Mouse (Mus musculus): Measurements from ENCODE around the gene Ms4a6b.
"Not testable (repeated sequence)": the region's sequence is repeated elsewhere in the genome, so short reads cannot be mapped to it uniquely, and the experiment has no call there.

Ms4a6b gene

DNA sequence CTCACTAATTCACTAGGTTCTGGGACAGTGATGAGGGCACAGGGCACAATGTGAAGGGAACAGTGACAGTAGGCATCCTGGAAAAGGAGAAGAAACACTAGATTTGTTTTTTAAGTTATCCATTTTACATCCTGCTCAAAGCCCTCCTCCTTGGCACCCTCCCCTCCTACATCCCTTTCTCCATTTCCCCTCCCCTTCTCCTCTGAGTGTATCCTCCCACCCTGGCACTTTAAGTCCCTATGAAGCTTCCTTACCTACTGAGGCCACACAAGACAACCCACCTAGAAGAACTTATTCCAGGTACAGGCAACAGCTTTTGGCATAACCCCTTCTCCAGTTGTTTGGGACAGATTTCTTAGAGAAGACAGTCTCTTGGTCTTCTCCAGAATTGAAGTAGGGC is at the start of gene Ms4a6b:
Gene Ms4a6b, plus strand, starts transcription at position 267 of the 400 bp plus-strand sequence.
- DNase-seq, result no peak

DNA sequence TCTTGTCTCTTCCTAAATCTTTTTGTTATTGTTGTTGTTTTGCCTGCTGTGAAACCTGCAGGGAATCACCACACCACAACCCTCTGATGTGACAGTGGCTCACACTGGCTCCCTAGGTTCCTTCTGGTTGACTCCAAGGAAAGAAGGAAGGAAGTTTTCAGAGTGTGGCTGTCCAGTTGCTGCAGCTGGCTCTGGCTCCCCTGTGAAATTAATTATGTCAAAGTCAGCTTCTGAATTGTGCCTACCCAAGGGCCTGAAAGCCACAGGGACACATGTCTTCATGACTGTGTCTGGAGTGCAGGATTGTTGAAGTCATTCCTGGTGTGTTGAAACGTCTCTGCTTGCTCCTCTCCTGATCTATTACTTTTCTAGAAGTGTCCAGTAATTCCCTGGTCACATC is 48.0 kb upstream of the Ms4a6b start:
- not testable (repeated sequence) for DNase-seq

DNA sequence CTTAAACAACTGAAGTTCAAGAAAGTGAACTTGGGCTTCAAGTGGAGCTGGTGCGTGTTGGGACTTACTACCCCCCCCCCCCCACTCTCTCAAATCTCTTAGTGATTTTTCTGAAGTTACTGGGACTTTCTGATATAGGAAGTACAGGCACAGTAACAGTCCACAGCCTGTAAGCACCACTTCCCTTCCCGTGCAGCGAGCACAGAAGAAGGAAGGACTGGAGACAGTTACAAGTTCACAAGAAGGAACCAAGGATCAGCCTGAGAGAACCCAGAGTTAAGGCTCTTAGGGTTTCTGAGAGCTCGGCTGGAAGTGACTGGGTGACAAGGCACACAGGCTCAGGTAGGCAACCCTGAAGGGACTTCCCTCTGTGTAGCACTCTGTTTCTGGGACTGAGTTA is 47.1 kb upstream of the Ms4a6b start, which contains the start of gene Ms4a6c:
Gene Ms4a6c, plus strand, starts transcription at position 152 of the 400 bp plus-strand sequence.
- not testable (repeated sequence) for DNase-seq

DNA sequence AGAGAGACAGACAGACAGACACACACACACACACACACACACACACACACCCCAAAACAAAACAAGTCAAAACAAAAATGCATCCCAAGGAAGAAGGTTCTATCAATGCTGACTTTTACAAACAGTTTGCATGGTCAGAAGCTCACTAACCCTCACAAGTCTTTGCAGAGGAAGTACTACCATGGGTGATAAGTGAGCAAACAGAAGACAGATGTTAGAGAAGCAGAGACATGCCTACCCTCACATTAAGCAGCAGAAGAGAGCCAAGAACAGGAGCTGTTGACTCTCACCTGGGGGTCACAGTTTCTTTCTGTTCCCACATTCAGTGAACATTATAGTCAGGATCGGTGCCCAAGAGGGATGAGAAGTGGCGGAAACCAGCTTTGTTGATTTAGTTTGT is 36.6 kb upstream of the Ms4a6b start:
- no peak for DNase-seq

DNA sequence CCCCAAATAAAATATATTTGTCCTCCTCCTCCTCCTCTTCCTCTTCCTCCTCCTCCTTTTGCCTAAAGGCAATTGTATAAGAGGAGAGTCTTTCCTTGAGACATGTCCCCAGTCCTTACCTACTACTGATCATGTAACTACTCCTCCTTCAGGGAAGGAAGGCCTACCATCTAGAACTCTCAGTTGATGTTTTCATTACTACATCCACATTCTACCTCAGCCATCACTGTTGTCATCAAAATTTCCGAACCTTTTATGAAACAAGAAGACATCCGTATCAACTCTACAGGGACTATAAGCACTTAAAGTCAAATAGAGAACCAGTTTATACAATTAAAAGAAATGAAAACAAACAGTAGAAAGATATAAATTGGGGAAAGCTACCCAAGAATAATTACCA is 33.6 kb upstream of the Ms4a6b start:
- no peak for DNase-seq

DNA sequence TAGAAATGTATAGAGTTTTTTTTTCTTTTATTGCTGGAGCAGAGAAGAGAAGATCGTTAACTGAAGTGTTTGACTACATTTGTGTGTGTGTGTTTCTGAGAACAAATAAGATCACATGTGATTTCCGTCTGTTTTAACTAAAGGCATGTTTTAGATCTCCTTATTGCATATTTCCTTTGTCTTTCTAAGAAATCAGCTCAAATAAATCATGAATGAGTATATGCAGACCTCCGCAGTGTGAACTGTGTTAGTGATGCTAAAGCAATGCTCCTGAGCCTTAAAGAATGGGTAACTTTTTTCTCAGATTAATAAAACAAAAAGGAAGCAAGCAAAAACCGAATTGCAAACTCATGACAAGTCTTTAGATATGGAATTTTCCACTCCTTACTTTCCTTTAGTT is 32.4 kb upstream of the Ms4a6b start:
- DNase-seq, result no peak

DNA sequence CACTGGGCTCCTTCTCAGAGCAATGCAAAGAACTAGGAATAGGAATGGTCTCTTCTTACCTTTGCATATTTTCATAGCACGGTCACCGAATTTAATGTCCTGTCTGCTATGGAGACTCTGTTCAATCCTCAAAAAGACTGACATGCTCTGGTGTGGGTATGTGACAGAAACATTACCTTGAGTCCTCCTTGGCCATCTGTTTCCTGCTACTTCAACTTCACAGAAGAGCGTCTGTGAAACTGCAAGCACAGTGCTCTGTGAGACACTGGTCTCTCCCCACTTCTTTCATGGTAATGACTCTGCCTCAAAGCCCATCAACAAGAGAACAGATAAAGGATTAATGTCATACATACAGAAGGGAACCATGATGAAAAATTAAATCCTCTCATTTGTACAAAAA is 31.9 kb upstream of the Ms4a6b start:
- DNase-seq, result no peak

DNA sequence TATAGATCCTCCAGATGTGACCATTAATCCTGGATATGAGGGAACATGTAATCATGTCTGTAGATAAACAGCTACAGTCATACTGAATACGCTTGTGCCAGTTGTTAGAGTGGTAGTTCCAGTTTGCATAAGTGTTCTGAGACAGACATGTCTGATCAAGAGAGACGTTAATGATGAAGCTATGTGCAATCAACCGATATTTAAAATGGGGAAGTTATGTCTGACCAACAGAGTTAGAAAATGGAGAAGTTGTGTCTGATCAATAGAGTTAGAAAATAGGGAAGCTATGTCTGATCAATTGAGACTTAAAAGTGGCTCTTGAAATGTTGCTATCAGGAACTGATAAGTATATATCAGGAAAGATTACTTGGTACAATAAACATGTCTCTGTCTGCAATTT is 31.0 kb upstream of the Ms4a6b start:
- DNase-seq, result no peak

DNA sequence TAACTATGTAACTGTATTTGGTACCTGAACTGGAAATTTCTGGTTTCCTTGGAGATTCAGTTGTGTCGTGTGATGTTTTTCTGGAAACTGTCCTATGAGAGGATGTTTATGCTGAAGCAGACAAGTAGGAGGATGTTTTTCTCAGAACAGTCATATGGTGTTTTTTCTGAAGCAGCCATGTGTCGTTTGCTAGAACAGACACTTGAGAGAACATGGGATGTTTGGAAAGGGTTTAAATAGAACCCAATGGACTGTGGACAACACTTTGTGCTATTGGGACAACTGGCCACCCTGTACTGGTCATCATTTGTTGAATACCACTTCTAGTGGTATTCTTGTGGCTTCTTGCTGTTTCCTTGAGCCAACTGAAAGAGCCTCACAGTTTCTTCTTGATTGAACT is 30.6 kb upstream of the Ms4a6b start, which contains the start of gene Gm8369:
Gene Gm8369, plus strand, starts transcription at position 193 of the 400 bp plus-strand sequence.
- DNase-seq, result no peak

DNA sequence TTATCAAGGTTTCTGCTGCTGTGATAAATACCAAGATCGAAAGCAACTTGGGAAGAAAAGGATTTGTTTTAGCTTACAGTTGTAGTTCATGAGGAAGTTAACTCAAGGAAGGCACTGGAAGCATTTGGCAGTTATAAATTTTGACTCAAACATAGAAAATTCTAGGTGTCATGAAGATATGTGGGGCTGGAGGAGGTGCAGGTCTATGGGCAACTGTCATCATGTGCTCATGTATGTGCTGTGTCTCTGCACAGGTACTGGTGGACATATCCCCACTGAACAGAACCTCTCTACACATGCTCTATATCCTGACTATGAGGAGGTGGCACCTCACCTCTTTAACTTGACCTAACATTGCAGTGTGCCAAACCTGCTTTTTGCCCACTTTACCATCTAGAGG is 29.7 kb upstream of the Ms4a6b start:
- no peak for DNase-seq

DNA sequence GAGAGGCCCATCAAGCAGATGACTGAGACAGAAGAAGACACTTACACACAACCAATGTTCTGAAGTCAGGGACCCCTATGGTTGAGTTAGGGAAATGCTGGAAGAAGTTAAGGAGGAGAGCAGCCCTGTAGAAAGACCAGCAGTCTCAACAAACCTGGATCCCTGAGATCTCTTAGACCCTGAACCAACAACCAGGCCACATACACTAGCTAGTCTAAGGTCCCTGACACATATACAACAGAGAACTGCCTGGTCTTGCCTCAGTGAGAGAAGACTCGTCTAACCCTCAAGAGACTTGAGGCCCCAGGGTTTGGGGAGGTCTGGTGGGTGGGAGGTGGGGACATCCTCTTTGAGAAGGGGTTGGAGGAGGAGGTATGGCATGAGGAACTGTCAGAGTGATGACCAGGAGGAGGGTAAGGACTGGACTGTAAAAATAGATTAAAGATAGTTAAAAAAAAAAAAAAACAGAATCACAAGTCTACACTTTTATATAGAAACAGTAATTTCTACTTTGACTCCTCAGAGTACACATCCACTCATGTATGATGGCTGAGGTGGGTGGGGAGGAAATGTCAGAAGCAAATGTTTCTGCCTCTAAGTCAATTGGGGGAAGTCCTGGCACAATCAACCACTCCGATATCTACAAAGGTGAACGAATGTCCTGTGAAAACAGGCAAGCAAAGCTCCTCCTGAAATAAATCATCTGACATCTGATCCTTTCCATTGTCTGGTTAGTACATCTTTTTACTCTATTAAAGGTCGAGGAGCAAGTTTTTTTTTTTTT is 24.7 kb upstream of the Ms4a6b start:
- no peak for DNase-seq

DNA sequence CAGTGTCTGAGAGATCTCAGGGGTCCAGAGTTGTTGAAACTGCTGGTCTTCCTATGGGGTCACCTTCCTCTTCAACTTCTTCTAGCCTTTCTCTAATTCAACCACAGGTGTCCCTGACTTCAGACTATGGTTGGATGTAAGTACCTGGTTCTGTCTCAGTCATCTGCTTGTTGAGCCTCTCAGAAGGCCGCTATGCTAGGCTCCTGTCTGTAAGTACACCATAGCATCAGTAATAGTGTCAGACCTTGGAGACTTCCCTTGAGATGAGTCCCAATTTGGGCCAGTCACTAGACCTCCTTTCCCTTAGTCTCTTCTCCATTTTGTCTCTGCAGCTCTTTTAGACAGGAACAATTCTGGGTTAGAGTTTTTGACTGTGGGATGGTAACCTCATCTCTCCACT is 23.6 kb upstream of the Ms4a6b start:
- DNase-seq, result no peak

DNA sequence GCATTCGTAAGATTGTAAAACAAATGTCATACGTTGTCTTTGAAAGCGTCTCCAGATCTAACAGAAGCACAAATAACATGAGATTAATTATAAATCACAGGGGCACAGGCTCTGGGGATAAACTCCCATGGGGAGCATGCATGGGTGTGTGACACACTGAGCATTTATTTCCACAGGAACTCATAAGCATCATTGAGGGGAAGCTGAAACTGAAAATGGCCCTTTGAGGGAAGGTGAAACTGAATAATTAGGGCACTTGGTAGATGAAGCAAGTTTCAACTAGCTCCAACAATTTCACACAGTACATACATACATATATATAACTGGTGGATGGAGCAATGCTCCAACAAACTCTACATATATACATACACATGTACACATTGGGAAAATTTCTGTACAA is 21.8 kb upstream of the Ms4a6b start:
- DNase-seq, result no peak

DNA sequence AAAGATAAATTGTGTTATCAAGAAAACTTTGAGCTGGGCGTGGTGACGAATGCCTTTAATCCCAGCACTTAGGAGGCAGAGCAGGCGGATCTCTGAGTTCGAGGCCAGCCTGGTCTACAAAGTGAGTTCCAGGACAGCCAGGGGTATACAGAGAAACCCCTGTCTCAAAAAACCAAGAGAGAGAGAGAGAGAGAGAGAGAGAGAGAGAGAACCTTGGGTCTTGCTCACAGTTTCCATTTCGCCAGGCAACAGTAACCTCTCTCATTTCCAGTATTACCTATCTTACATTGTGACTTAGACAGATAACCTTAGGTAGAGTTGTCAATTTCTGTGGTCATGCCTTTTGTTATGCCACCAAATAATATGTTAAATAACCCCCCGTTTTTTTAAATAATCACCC is 20.0 kb upstream of the Ms4a6b start:
- no peak for DNase-seq

DNA sequence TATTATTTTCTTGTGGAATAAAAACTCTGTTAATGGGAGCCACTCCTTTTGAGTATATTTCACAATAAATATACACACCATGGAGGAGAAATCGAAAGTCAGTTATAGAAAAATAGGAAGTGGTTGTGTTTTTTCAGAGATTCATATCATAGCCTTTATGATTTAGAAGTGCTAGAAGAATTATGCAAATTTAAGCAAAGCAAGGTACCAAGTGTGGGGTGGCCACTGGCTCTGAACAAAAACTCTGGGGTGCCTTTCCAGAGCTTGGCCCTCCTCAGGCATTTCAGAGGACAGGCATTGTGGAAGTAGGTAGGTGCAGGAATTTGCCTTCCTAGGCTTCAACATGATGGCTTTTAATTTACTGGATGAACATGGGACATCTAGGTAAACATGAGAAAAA is 19.0 kb upstream of the Ms4a6b start:
- not testable (repeated sequence) for DNase-seq

DNA sequence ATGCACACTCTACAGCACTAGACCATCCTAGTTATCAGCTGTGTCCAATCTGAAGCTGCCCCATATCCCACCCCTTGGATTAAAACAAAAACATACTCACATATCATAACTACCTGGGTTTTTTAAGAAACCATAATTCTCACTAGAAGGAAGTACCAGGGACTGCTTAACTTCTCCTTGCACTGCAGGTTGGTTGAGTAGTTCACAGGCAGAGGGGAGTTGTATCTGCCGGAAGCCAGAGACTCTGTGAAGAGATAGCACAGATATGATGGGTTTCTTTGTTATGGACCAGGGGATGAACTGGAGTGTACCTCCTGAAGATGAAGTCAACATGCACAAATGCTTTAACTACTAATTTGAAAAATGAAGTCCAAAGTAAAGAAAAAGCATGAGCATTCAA is 15.5 kb upstream of the Ms4a6b start:
- DNase-seq, result no peak

DNA sequence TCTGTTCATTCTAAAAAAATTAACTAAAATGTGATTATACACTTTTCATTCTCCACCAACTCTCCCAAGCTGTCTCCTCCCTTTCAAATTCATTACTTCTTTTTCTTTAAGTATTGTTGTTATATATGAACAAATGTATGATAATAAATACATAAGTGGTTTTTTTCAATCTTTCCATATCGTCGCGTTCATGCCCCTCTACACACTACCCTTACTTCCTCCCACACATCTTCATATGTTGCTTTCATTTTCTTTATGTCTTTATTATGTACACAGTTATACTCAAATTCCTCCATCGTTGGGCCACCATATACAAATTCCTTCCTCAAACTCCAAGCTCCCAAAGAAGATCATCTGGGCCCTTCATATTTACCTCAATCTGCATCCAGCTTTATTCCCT is 15.0 kb upstream of the Ms4a6b start:
- DNase-seq, result no peak

DNA sequence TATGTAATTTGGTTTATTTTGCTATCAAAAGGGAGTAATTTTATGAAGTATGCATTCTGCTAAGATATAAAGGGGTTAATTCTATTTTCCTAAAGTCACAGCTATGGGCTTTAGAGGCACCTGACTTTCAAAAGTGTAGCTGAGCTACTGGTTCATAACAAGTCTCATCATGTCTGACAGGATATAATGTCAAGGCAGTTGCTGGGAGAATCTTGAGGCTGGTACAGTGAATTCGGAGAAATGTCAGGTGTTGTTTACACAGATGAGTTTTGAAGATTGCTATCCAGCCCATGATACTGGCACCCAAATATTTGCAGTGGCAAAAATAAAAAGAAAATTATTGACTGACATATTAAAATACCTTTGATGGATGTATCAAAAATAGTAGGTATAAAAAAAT is 11.5 kb upstream of the Ms4a6b start:
- no peak for DNase-seq

DNA sequence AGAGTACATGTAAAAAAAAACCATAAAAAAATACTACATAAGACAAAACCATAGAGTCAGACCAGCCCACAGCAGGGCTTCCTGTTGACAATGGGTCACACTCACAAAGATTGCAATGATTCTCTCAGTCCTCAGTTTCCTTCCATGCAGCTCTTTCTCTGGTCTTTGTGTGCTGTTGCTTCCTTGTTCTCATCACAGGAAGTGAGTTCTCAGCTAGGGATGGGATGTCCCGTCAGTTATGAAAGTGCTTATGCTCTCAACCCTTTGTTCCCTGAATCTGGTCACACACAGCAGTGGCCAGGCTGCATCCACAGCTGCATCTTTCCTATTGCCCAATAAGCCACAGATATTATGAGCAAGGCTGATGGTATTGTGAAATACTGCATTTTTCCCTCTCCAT is 2.9 kb upstream of the Ms4a6b start:
- DNase-seq, result no peak

DNA sequence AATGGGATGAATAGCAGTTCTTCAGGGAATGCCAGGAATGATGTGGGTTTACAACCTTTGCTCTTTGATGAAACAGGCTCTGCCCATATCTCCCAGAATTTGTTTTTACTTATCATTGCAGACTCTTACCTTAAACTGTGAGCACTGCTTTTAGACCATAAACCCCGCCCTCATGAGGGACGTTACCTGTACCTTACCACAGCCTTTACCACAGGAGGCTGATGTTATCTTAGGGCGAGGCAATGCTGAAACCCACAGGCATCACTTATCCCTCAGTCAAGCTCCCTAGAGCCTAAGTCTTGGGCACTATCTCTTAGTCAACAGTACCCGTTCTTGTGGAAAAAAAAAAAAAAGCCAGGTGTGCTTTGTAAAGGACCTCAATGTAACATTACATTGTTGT is 533 bp downstream of the Ms4a6b start:
- no peak for DNase-seq

DNA sequence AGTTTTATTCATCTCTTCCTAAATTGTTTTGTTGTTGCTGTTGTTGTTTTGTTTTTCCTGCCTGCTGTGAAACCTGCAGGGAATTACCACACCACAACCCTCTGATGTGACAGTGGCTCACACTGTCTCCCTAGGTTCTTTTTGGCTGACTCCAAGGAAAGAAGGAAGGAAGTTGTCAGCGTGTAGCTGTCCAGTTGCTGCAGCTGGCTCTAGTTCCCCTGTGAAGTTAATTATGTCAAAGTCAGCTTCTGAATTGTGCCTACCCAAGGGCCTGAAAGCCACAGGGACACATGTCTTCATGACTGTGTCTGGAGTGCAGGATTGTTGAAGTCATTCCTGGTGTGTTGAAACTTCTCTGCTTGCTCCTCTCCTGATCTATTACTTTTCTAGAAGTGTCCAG is 1.1 kb downstream of the Ms4a6b start:
- not testable (repeated sequence) for DNase-seq

DNA sequence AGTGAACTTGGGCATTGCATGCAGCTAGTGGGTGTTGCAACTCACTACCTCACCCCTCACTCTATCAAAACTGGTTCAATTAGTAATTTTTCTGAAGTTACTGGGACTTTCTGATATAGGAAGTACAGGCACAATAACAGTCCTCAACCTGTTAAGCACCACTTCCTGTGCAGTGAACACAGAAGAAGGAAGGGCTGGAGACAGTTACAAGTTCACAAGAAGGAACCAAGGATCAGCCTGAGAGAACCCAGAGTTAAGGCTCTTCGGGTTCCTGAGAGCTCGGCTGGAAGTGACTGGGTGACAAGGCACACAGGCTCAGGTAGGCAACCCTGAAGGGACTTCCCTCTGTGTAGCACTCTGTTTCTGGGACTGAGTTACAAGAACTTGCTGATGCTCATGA is 2.0 kb downstream of the Ms4a6b start:
- DNase-seq, result not testable (repeated sequence)

DNA sequence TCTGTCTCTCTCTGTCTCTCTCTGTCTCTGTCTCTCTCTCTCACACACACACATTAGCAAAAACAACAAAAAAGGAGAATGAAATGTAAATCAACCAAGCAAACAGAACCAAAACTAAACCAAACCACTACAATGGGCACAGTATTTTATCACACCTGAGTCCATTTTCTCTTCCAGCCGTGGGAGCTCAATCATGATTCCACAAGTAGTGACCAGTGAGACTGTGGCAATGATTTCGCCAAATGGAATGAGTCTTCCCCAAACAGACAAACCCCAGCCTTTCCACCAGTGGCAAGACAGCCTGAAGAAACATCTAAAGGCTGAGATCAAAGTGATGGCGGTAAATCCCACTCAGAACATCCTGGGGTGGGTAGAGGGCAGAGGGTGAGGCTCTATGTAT is 3.8 kb downstream of the Ms4a6b start:
- DNase-seq, result no peak

DNA sequence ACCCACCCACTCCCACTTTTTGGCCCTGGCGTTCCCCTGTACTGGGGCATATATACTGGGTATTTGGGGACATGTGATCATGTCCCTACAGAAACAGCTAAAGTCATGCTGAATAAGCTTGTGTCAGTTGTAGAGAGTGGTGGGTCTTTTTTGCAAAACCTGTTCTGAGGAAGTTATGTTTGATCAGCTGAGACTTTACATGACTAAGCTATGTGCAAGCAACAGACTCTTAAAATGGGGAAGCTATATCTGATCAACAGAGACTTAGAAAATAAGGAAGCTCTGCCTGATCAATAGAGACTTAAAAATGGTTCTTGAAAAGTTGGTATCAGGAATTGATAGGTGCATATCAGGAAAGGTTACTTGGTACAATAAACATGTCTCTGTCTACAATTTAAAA is 17.1 kb downstream of the Ms4a6b start:
- no peak for DNase-seq

DNA sequence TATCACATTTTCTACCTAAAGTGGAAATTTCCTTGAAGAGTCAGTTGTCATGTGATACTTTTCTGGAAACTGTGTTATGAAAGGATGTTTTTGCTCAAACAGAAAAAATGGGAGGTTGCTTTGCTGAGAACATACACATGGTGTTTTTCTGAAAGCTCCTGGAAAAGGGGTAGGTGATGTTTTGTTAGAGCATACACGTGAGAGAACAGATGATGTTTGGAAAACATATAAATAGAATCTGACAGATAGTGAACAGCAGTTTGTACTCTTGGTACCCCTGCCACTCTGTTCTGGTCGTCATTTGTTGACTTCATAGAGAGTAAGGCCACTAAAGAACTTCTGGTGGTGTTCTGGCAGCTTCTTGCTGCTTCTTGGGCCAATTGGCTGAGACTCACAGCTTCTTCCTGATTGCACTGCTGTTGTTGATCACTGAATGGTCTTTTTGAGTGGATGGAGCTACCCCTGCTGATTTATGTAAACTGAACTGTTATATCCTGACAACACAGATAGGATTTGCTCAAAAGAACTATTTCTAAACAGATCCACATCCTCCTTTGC is 17.7 kb downstream of the Ms4a6b start:
- DNase-seq, result no peak
